Mouse (Mus musculus): Measurements from ENCODE around the gene Pttg1ip. TPM values are rescaled to one million over a fixed set of nuclear protein-coding genes. Genes with fewer than 3 reads are reported as not detected.

Gene Pttg1ip
- polyA plus RNA-seq, 1 experiment from 2014 or later: 89.2 TPM

DNA sequence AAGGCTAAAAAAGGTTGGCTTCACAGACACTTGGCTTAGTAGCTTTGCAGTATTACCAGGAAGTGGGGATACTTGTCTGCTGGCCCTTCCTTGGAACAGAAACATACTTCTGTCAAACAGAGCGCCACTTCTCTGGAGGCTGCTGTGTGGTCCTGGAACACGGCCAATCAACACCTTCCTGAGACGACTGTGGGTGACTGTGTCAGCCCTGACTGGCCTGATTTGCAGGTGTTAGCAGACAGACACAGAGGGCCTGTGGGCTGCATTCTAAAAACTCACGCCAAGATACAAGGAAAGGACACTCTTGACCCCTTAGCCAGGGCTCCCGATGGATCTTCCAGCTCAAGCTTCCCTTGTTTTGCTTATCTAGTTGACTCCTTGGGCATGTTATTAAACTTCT is 23.4 kb downstream of the Pttg1ip start:
- ATAC-seq (replicated peaks; ENCODE audit: insufficient number of reproducible peaks, low FRiP score, low TSS enrichment, low read depth): no peak
- Histone ChIP-seq H3K4me2 (ENCODE audit: low read depth, low read length) (no peak overlapping the region), H3K36me3 (replicated peaks; ENCODE audit: control insufficient read depth, insufficient read depth, low read depth, low read length) (no peaks in the 10 kb centered on the region; the same call in 1 of the 2 replicates), H3K4me1 (ENCODE audit: control insufficient read depth, insufficient read depth, low read length) (no peaks in the 10 kb centered on the region), H3K27ac (replicated peaks; ENCODE audit: low read depth, low read length) (no peak overlapping the region), H3K4me3 (ENCODE audit: low read depth, low read length) (no peak overlapping the region), H3K9me3 (replicated peaks; ENCODE audit: control insufficient read depth, low read length) (no peaks in the 10 kb centered on the region), H3K9ac (replicated peaks; ENCODE audit: low read length) (no peak overlapping the region), H3K27me3 (ENCODE audit: control insufficient read depth, insufficient read depth, low read length) (no peaks in the 10 kb centered on the region)
- 91% methylated on average over 5 of the region's 5 CpGs for WGBS
- DNase-seq (ENCODE audit: low spot score): no peak

- ATAC-seq (replicated peaks; ENCODE audit: insufficient number of reproducible peaks, low FRiP score, low TSS enrichment, low read depth) (no peak), DNase-seq (ENCODE audit: low spot score) (peak; percentile 57)
- Histone ChIP-seq H3K4me1 (ENCODE audit: control insufficient read depth, insufficient read depth, low read length) (no peaks in the 10 kb centered on the region), H3K4me3 (ENCODE audit: low read depth, low read length) (peak overlapping the region; percentile 74), H3K36me3 (replicated peaks; ENCODE audit: control insufficient read depth, insufficient read depth, low read depth, low read length) (no peaks in the 10 kb centered on the region; the same call in none of the 2 replicates), H3K4me2 (ENCODE audit: low read depth, low read length) (no peak overlapping the region; the same call in 1 of the 2 replicates), H3K9ac (replicated peaks; ENCODE audit: low read length) (peak overlapping the region; percentile 88), H3K27me3 (ENCODE audit: control insufficient read depth, insufficient read depth, low read length) (no peaks in the 10 kb centered on the region), H3K27ac (replicated peaks; ENCODE audit: low read depth, low read length) (peak overlapping the region; percentile 76; the same call in 1 of the 2 replicates), H3K9me3 (replicated peaks; ENCODE audit: control insufficient read depth, low read length) (no peaks in the 10 kb centered on the region)
- 56% methylated on average over 1 of the region's 1 CpGs for WGBS
These were observed 23.8 kb downstream of the Pttg1ip start for GRCm38 (mm10) chr10:77605368-77605767.

DNA sequence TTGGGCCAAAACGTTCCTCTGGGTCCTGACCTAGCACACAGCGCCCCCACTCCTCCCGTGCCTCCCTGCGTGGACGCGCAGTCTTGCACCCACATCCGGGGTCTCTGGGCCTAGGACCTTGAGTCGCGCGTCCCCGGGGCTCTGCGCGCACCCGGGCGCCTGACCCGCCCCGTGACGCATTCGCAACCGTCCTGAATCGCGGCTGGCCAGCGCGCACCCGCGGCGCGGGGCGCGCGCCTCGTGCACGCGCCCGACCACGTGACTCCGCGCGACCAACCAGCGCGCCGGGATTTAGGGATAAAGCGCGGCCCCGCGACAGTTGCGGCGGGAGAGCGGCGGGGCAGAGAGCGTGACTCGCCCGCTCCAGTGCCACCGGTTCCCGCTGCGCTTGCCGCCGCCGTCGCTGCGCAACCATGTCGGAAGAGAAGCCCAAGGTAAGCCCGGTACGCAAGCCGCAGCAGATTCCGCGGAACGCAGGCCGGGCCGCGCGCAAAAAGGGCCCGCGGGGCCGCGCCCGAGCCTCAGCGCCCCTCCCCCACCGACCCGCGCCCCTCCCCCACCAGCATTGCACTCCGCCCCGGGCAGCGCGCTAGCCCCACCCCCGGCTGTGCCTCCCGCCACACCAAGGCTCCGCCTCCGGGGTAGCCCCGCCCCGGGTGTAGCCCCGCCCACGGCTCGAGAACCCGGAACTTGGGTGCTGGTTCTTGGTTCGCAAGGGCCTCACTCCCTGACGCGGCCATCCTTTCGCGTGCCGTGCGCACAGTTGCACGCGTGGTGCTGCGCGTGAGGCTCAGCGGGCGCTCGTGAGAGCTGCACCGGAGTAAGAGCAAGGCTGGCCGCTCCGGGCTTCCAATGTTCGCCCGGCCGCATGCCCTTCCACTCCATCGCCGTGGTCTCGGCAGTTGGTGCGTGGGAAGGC is 24.6 kb downstream of the Pttg1ip start, which contains the start of the genes Sumo3 and Gm49325:
TSS of gene Sumo3 (plus strand) at position 190 of the 919 bp plus-strand sequence.
TSS of gene Gm49325 (plus strand) at position 290 of the 919 bp plus-strand sequence.
- Histone ChIP-seq H3K27ac (replicated peaks; ENCODE audit: low read depth, low read length) (peak within 1 kb of the TSS; percentile 76), H3K9ac (replicated peaks; ENCODE audit: low read length) (peak within 1 kb of the TSS; percentile 88), H3K9me3 (replicated peaks; ENCODE audit: control insufficient read depth, low read length) (no peaks in the 10 kb centered on the region), H3K4me2 (ENCODE audit: low read depth, low read length) (peak within 1 kb of the TSS; percentile 73), H3K4me1 (ENCODE audit: control insufficient read depth, insufficient read depth, low read length) (no peaks in the 10 kb centered on the region), H3K27me3 (ENCODE audit: control insufficient read depth, insufficient read depth, low read length) (no peaks in the 10 kb centered on the region), H3K4me3 (ENCODE audit: low read depth, low read length) (peak within 1 kb of the TSS; percentile 74), H3K36me3 (replicated peaks; ENCODE audit: control insufficient read depth, insufficient read depth, low read depth, low read length) (peaks cover 6% of the 10 kb centered on the region)
- under 1% methylated on average over 115 of the region's 119 CpGs for WGBS
- DNase-seq (ENCODE audit: low spot score) (peak; percentile 90), ATAC-seq (replicated peaks; ENCODE audit: insufficient number of reproducible peaks, low FRiP score, low TSS enrichment, low read depth) (peak; percentile 73)

DNA sequence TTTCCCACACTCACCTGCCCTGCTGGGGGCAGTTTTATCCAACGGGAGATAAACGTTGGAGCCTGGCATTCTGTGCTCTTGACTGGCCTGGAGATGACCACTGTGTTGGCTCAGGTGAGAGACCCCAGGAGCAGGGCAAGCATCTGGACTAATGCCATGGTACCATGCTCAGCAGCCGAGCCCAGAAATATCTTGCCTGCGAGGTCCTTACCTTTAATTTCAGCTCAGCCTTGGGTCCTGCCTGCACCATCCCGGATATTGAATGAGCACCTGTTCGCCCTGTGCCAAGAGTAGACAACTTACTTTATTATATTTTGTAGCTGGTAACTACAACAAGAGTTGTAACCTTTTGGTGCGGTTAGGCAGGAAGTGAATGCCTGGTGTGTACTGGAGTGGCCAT is 25.3 kb downstream of the Pttg1ip start:
- WGBS: 49% methylated on average over 7 of the region's 7 CpGs
- H3K27me3 ChIP-seq (ENCODE audit: control insufficient read depth, insufficient read depth, low read length): no peaks in the 10 kb centered on the region
- peak overlapping the region; percentile 74 for H3K4me3 ChIP-seq (ENCODE audit: low read depth, low read length)
- no peaks in the 10 kb centered on the region for H3K4me1 ChIP-seq (ENCODE audit: control insufficient read depth, insufficient read depth, low read length)
- peaks cover 7% of the 10 kb centered on the region for H3K36me3 ChIP-seq (replicated peaks; ENCODE audit: control insufficient read depth, insufficient read depth, low read depth, low read length)
- ATAC-seq (replicated peaks; ENCODE audit: insufficient number of reproducible peaks, low FRiP score, low TSS enrichment, low read depth) (no peak; the same call in 1 of the 2 replicates), DNase-seq (ENCODE audit: low spot score) (no peak)
- H3K27ac ChIP-seq (replicated peaks; ENCODE audit: low read depth, low read length): 0 out of 2 replicates have a peak overlapping the region, but pooled peaks have one; percentile 4
- H3K9ac ChIP-seq (replicated peaks; ENCODE audit: low read length): peak overlapping the region; percentile 88
- H3K4me2 ChIP-seq (ENCODE audit: low read depth, low read length): peak overlapping the region; percentile 73
- no peaks in the 10 kb centered on the region for H3K9me3 ChIP-seq (replicated peaks; ENCODE audit: control insufficient read depth, low read length)

GRCm38 (mm10) chr10:77607441-77607840 is 25.9 kb downstream of the Pttg1ip start:
- peak overlapping the region; percentile 74; the same call in 1 of the 2 replicates for H3K4me3 ChIP-seq (ENCODE audit: low read depth, low read length)
- ATAC-seq (replicated peaks; ENCODE audit: insufficient number of reproducible peaks, low FRiP score, low TSS enrichment, low read depth): no peak
- H3K9me3 ChIP-seq (replicated peaks; ENCODE audit: control insufficient read depth, low read length): no peaks in the 10 kb centered on the region
- H3K4me1 ChIP-seq (ENCODE audit: control insufficient read depth, insufficient read depth, low read length): no peaks in the 10 kb centered on the region
- H3K36me3 ChIP-seq (replicated peaks; ENCODE audit: control insufficient read depth, insufficient read depth, low read depth, low read length): peaks cover 7% of the 10 kb centered on the region
- no peaks in the 10 kb centered on the region for H3K27me3 ChIP-seq (ENCODE audit: control insufficient read depth, insufficient read depth, low read length)
- H3K9ac ChIP-seq (replicated peaks; ENCODE audit: low read length): no peak overlapping the region
- H3K4me2 ChIP-seq (ENCODE audit: low read depth, low read length): peak overlapping the region; percentile 73
- H3K27ac ChIP-seq (replicated peaks; ENCODE audit: low read depth, low read length): no peak overlapping the region
- DNase-seq (ENCODE audit: low spot score): no peak
- WGBS: 63% methylated on average over 5 of the region's 5 CpGs

- ATAC-seq (replicated peaks; ENCODE audit: insufficient number of reproducible peaks, low FRiP score, low TSS enrichment, low read depth) (no peak), DNase-seq (ENCODE audit: low spot score) (no peak)
- no peak overlapping the region for H3K4me2 ChIP-seq (ENCODE audit: low read depth, low read length)
- H3K36me3 ChIP-seq (replicated peaks; ENCODE audit: control insufficient read depth, insufficient read depth, low read depth, low read length): peaks cover 7% of the 10 kb centered on the region
- no peaks in the 10 kb centered on the region for H3K27me3 ChIP-seq (ENCODE audit: control insufficient read depth, insufficient read depth, low read length)
- H3K9ac ChIP-seq (replicated peaks; ENCODE audit: low read length): no peak overlapping the region
- no peaks in the 10 kb centered on the region for H3K4me1 ChIP-seq (ENCODE audit: control insufficient read depth, insufficient read depth, low read length)
- no peaks in the 10 kb centered on the region for H3K9me3 ChIP-seq (replicated peaks; ENCODE audit: control insufficient read depth, low read length)
- WGBS: 92% methylated on average over 8 of the region's 8 CpGs
- H3K27ac ChIP-seq (replicated peaks; ENCODE audit: low read depth, low read length): no peak overlapping the region
- no peak overlapping the region for H3K4me3 ChIP-seq (ENCODE audit: low read depth, low read length)
These were observed 27.1 kb downstream of the Pttg1ip start for GRCm38 (mm10) chr10:77608589-77608988.

DNA sequence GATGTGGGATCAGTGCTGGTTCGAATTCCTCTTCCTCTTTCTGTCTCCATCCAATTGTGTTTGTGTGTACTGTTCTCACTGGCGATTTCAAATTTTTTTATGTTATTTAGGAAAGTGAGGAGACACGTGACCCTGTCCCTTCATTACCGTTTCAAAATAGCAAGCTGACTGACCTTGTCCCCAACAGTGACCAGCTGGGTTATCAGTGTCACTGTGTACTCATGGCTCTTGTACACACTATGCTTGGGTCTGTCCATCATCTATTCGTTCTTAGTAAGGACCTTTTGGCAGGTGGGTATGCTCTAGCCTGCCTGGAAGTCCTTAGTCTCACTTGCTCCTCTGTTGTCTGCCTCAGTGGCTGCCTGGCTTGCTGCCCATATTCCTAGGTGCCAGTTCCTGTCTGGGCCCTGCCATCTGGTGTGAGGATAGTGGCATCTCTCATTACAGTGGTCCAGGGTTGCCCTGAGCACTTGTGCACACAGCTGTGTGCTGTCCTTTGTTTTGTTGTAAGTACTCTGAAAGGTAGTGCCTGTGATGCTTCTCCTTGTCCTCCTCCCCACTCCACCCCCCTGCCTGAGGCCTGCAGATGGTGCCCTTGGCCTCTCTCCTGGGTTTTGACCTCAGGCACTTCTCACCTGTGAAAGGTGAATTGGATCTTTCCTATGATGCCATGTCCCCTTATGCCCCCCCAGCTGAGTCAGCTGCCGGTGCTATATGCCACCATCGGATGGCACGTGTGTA is 28.9 kb downstream of the Pttg1ip start:
- ATAC-seq (replicated peaks; ENCODE audit: insufficient number of reproducible peaks, low FRiP score, low TSS enrichment, low read depth) (no peak), DNase-seq (ENCODE audit: low spot score) (no peak)
- no peaks in the 10 kb centered on the region for H3K27me3 ChIP-seq (ENCODE audit: control insufficient read depth, insufficient read depth, low read length)
- H3K4me2 ChIP-seq (ENCODE audit: low read depth, low read length): no peak overlapping the region
- no peak overlapping the region for H3K27ac ChIP-seq (replicated peaks; ENCODE audit: low read depth, low read length)
- H3K9me3 ChIP-seq (replicated peaks; ENCODE audit: control insufficient read depth, low read length): no peaks in the 10 kb centered on the region
- peaks cover 7% of the 10 kb centered on the region for H3K36me3 ChIP-seq (replicated peaks; ENCODE audit: control insufficient read depth, insufficient read depth, low read depth, low read length)
- WGBS: 92% methylated on average over 8 of the region's 8 CpGs
- H3K9ac ChIP-seq (replicated peaks; ENCODE audit: low read length): no peak overlapping the region
- H3K4me1 ChIP-seq (ENCODE audit: control insufficient read depth, insufficient read depth, low read length): no peaks in the 10 kb centered on the region
- no peak overlapping the region for H3K4me3 ChIP-seq (ENCODE audit: low read depth, low read length)

Measured in embryonic facial prominence, embryonic 11.5 days (tissue).